Mouse (Mus musculus): Measurements from ENCODE around the gene Fbxo46. TPM values are rescaled to one million over a fixed set of nuclear protein-coding genes. Genes with fewer than 3 reads are reported as not detected.

Fbxo46 gene
- polyA plus RNA-seq, 1 experiment from 2014 or later: 17.6 TPM

- WGBS: under 1% methylated on average over 6 of the region's 6 CpGs
- Histone ChIP-seq H3K4me1 (peaks cover 43% of the 10 kb centered on the region), H3K36me3 (no peaks in the 10 kb centered on the region), H3K27ac (replicated peaks) (no peak overlapping the region), H3K9me3 (replicated peaks) (peaks cover 4% of the 10 kb centered on the region; the same call in 1 of the 2 replicates), H3K4me3 (peak overlapping the region; percentile 31), H3K27me3 (ENCODE audit: low read depth, poor library complexity, severe bottlenecking) (peaks cover 84% of the 10 kb centered on the region)
- DNase-seq (ENCODE audit: low spot score): peak; percentile 29
These were observed 44.5 kb downstream of the Fbxo46 start for GRCm38 (mm10) chr7:19164189-19164588.

GRCm38 (mm10) chr7:19164978-19165377 lies 45.3 kb downstream of the Fbxo46 start:
- Histone ChIP-seq H3K4me1 (peaks cover 40% of the 10 kb centered on the region), H3K36me3 (no peaks in the 10 kb centered on the region), H3K27me3 (ENCODE audit: low read depth, poor library complexity, severe bottlenecking) (peaks cover 76% of the 10 kb centered on the region), H3K9me3 (replicated peaks) (peaks cover 4% of the 10 kb centered on the region; the same call in 1 of the 2 replicates), H3K27ac (replicated peaks) (no peak overlapping the region), H3K4me3 (peak overlapping the region; percentile 31)
- WGBS: 5% methylated on average over 13 of the region's 13 CpGs
- no peak for DNase-seq (ENCODE audit: low spot score)

- H3K27ac ChIP-seq (replicated peaks): 0 out of 2 replicates have a peak within 1 kb of the TSS, but pooled peaks have one; percentile 42
- H3K4me3 ChIP-seq: peak within 1 kb of the TSS; percentile 32
- peaks cover 68% of the 10 kb centered on the region for H3K27me3 ChIP-seq (ENCODE audit: low read depth, poor library complexity, severe bottlenecking)
- DNase-seq (ENCODE audit: low spot score): peak; percentile 31
- no peaks in the 10 kb centered on the region for H3K36me3 ChIP-seq
- 16% methylated on average over 14 of the region's 14 CpGs for WGBS
- peaks cover 36% of the 10 kb centered on the region for H3K4me1 ChIP-seq
- H3K9me3 ChIP-seq (replicated peaks): peaks cover 4% of the 10 kb centered on the region; the same call in 1 of the 2 replicates
These were observed 46.2 kb downstream of the Fbxo46 start, which contains the start of gene Gipr for GRCm38 (mm10) chr7:19165656-19166423. TSS of gene Gipr (minus strand) at chr7:19166127.

- DNase-seq (ENCODE audit: low spot score): no peak
- Histone ChIP-seq H3K27ac (replicated peaks) (no peak overlapping the region), H3K4me1 (peaks cover 40% of the 10 kb centered on the region), H3K27me3 (ENCODE audit: low read depth, poor library complexity, severe bottlenecking) (peaks cover 64% of the 10 kb centered on the region), H3K4me3 (no peak overlapping the region), H3K36me3 (no peaks in the 10 kb centered on the region), H3K9me3 (replicated peaks) (peaks cover 4% of the 10 kb centered on the region; the same call in 1 of the 2 replicates)
- 88% methylated on average over 3 of the region's 3 CpGs for WGBS
These were observed 47.3 kb downstream of the Fbxo46 start for GRCm38 (mm10) chr7:19166990-19167389.

GRCm38 (mm10) chr7:19169506-19169905 lies 49.8 kb downstream of the Fbxo46 start:
- Histone ChIP-seq H3K27ac (replicated peaks) (no peak overlapping the region), H3K4me1 (peaks cover 46% of the 10 kb centered on the region), H3K4me3 (no peak overlapping the region), H3K27me3 (ENCODE audit: low read depth, poor library complexity, severe bottlenecking) (peaks cover 41% of the 10 kb centered on the region), H3K9me3 (replicated peaks) (peaks cover 4% of the 10 kb centered on the region; the same call in 1 of the 2 replicates), H3K36me3 (no peaks in the 10 kb centered on the region)
- no peak for DNase-seq (ENCODE audit: low spot score)
- 65% methylated on average over 10 of the region's 10 CpGs for WGBS

GRCm38 (mm10) chr7:19170142-19170541 lies 50.5 kb downstream of the Fbxo46 start:
- H3K4me3 ChIP-seq: no peak overlapping the region
- WGBS: 77% methylated on average over 8 of the region's 8 CpGs
- no peak for DNase-seq (ENCODE audit: low spot score)
- peaks cover 35% of the 10 kb centered on the region for H3K27me3 ChIP-seq (ENCODE audit: low read depth, poor library complexity, severe bottlenecking)
- peaks cover 4% of the 10 kb centered on the region; the same call in 1 of the 2 replicates for H3K9me3 ChIP-seq (replicated peaks)
- H3K4me1 ChIP-seq: peaks cover 39% of the 10 kb centered on the region
- no peak overlapping the region for H3K27ac ChIP-seq (replicated peaks)
- no peaks in the 10 kb centered on the region for H3K36me3 ChIP-seq

- H3K4me1 ChIP-seq: peaks cover 44% of the 10 kb centered on the region
- peak overlapping the region; percentile 74 for H3K27ac ChIP-seq (replicated peaks)
- H3K4me3 ChIP-seq: no peak overlapping the region
- peaks cover 35% of the 10 kb centered on the region for H3K27me3 ChIP-seq (ENCODE audit: low read depth, poor library complexity, severe bottlenecking)
- 66% methylated on average over 8 of the region's 8 CpGs for WGBS
- H3K36me3 ChIP-seq: no peaks in the 10 kb centered on the region
- DNase-seq (ENCODE audit: low spot score): no peak
- peaks cover 4% of the 10 kb centered on the region; the same call in 1 of the 2 replicates for H3K9me3 ChIP-seq (replicated peaks)
These were observed 52.2 kb downstream of the Fbxo46 start for GRCm38 (mm10) chr7:19171831-19172230.

- peak; percentile 90 for DNase-seq (ENCODE audit: low spot score)
- H3K4me1 ChIP-seq: peaks cover 49% of the 10 kb centered on the region
- no peaks in the 10 kb centered on the region for H3K36me3 ChIP-seq
- H3K27ac ChIP-seq (replicated peaks): peak overlapping the region; percentile 74
- H3K27me3 ChIP-seq (ENCODE audit: low read depth, poor library complexity, severe bottlenecking): peaks cover 38% of the 10 kb centered on the region
- no peaks in the 10 kb centered on the region for H3K9me3 ChIP-seq (replicated peaks)
- 4% methylated on average over 17 of the region's 17 CpGs for WGBS
- H3K4me3 ChIP-seq: peak overlapping the region; percentile 46
These were observed 53.2 kb downstream of the Fbxo46 start for GRCm38 (mm10) chr7:19172874-19173273.

- peak; percentile 64 for DNase-seq (ENCODE audit: low spot score)
- H3K4me1 ChIP-seq: peaks cover 63% of the 10 kb centered on the region
- WGBS: under 1% methylated on average over 30 of the region's 30 CpGs
These were observed 56.3 kb downstream of the Fbxo46 start, which contains the start of gene Eml2 for GRCm38 (mm10) chr7:19175708-19176515. TSS of gene Eml2 (plus strand) at chr7:19176421.

GRCm38 (mm10) chr7:19176516-19176947 lies 56.9 kb downstream of the Fbxo46 start:
- Histone ChIP-seq H3K36me3 (no peaks in the 10 kb centered on the region), H3K27ac (replicated peaks) (peak overlapping the region; percentile 81), H3K27me3 (ENCODE audit: low read depth, poor library complexity, severe bottlenecking) (peaks cover 63% of the 10 kb centered on the region), H3K9me3 (replicated peaks) (no peaks in the 10 kb centered on the region), H3K4me1 (peaks cover 69% of the 10 kb centered on the region), H3K4me3 (peak overlapping the region; percentile 61)
- WGBS: 3% methylated on average over 21 of the region's 21 CpGs
- DNase-seq (ENCODE audit: low spot score): no peak

More at GRCm38 (mm10) chr7:19175708-19176515, 56.3 kb downstream of the Fbxo46 start, which contains the start of gene Eml2:
- no peaks in the 10 kb centered on the region for H3K9me3 ChIP-seq (replicated peaks)
- no peaks in the 10 kb centered on the region for H3K36me3 ChIP-seq
- H3K27me3 ChIP-seq (ENCODE audit: low read depth, poor library complexity, severe bottlenecking): peaks cover 63% of the 10 kb centered on the region
- H3K4me3 ChIP-seq: peak within 1 kb of the TSS; percentile 61
- H3K27ac ChIP-seq (replicated peaks): peak within 1 kb of the TSS; percentile 81

- Histone ChIP-seq H3K4me1 (peaks cover 70% of the 10 kb centered on the region), H3K36me3 (no peaks in the 10 kb centered on the region), H3K27me3 (ENCODE audit: low read depth, poor library complexity, severe bottlenecking) (peaks cover 58% of the 10 kb centered on the region), H3K9me3 (replicated peaks) (no peaks in the 10 kb centered on the region), H3K27ac (replicated peaks) (no peak overlapping the region), H3K4me3 (peak overlapping the region; percentile 61)
- DNase-seq (ENCODE audit: low spot score): no peak
- 71% methylated on average over 7 of the region's 7 CpGs for WGBS
These were observed 57.6 kb downstream of the Fbxo46 start for GRCm38 (mm10) chr7:19177216-19177615.

GRCm38 (mm10) chr7:19178035-19178434 lies 58.4 kb downstream of the Fbxo46 start:
- peak overlapping the region; percentile 37 for H3K4me3 ChIP-seq
- 7% methylated on average over 17 of the region's 18 CpGs for WGBS
- peaks cover 58% of the 10 kb centered on the region for H3K27me3 ChIP-seq (ENCODE audit: low read depth, poor library complexity, severe bottlenecking)
- H3K27ac ChIP-seq (replicated peaks): no peak overlapping the region
- no peak for DNase-seq (ENCODE audit: low spot score)
- H3K9me3 ChIP-seq (replicated peaks): no peaks in the 10 kb centered on the region
- peaks cover 64% of the 10 kb centered on the region for H3K4me1 ChIP-seq
- no peaks in the 10 kb centered on the region for H3K36me3 ChIP-seq
